In genomic region chr2:126875516-126875835, GRCm38 (mm10) we compare ENCODE assay signal across 8 mouse cellular contexts. TPM values are rescaled to one million over a fixed set of nuclear protein-coding genes. Genes with fewer than 3 reads are reported as not detected.
DNase-seq lines count a peak whose midpoint lies in the region; ATAC-seq and TF ChIP-seq lines count a peak whose summit lies in the region.

No protein-coding gene starts in this region.

- peak overlapping the region; percentile 97 for H3K27ac ChIP-seq in cortical plate, adult 2 months (ENCODE audit: insufficient read depth, low read length)
- H3K27ac ChIP-seq in heart, embryonic 11.5 days (ENCODE audit: low read depth, low read length) = peak overlapping the region; percentile 98
- H3K27ac ChIP-seq in lung, embryonic 15.5 days = peak overlapping the region; percentile 99

- no peak for TF ChIP-seq POLR2A in cortical plate, adult 2 months (IDR thresholded peaks at IDR 0.05; ENCODE audit: extremely low read depth, insufficient read depth, low read length)

- peak; percentile 27 for DNase-seq in gastrocnemius, postnatal 14 days
- DNase-seq in gastrocnemius, postnatal 10 days = no peak
- DNase-seq in MN1 (ENCODE audit: low spot score) = peak; percentile 46
- peak; percentile 45 for DNase-seq in kidney, postnatal 14 days
- DNase-seq in ovary, postnatal 14 days (ENCODE audit: low spot score) = peak; percentile 29

- H3K9ac ChIP-seq in heart, embryonic 11.5 days (ENCODE audit: low read depth, low read length) = peak overlapping the region; percentile 86
- peak overlapping the region; percentile 80 for H3K9ac ChIP-seq in lung, embryonic 15.5 days

- peak overlapping the region; percentile 63 for H3K4me3 ChIP-seq in cortical plate, adult 2 months (ENCODE audit: insufficient read depth, low read length)
- peak overlapping the region; percentile 73 for H3K4me3 ChIP-seq in heart, embryonic 11.5 days (ENCODE audit: low read depth, low read length)
- peak overlapping the region; percentile 67 for H3K4me3 ChIP-seq in lung, embryonic 15.5 days

- H3K36me3 ChIP-seq in heart, embryonic 11.5 days (ENCODE audit: control insufficient read depth, insufficient read depth, low read length) = no peaks in the 10 kb centered on the region
- no peaks in the 10 kb centered on the region for H3K36me3 ChIP-seq in lung, embryonic 15.5 days

- no peak for TF ChIP-seq CTCF in cortical plate, adult 2 months (IDR thresholded peaks at IDR 0.05; ENCODE audit: extremely low read depth, insufficient read depth, low read length)

- peak overlapping the region; percentile 70 for H3K4me2 ChIP-seq in heart, embryonic 11.5 days
- H3K4me2 ChIP-seq in lung, embryonic 15.5 days = peak overlapping the region; percentile 62

- peaks cover 4% of the 10 kb centered on the region; the same call in 1 of the 2 replicates for H3K4me1 ChIP-seq in cortical plate, adult 2 months (ENCODE audit: control insufficient read depth, insufficient read depth, low read length)
- H3K4me1 ChIP-seq in heart, embryonic 11.5 days (ENCODE audit: control insufficient read depth, insufficient read depth, low read length) = peaks cover 6% of the 10 kb centered on the region; the same call in 1 of the 2 replicates
- peaks cover 9% of the 10 kb centered on the region for H3K4me1 ChIP-seq in lung, embryonic 15.5 days

- 0% methylated on average over 18 of the region's 18 CpGs for WGBS in heart, embryonic 11.5 days (ENCODE audit: insufficient replicate concordance)
- WGBS in lung, embryonic 15.5 days = under 1% methylated on average over 18 of the region's 18 CpGs

- H3K27me3 ChIP-seq in heart, embryonic 11.5 days (ENCODE audit: control insufficient read depth, insufficient read depth, low read length) = no peaks in the 10 kb centered on the region
- no peaks in the 10 kb centered on the region for H3K27me3 ChIP-seq in lung, embryonic 15.5 days

- intact Hi-C loops in gastrocnemius, postnatal 14 days (cut with DNase I; ENCODE audit: low total_unique reads) = no loop called here

- no peaks in the 10 kb centered on the region for H3K9me3 ChIP-seq in heart, embryonic 11.5 days (replicated peaks; ENCODE audit: control insufficient read depth, low read length)
- H3K9me3 ChIP-seq in lung, embryonic 15.5 days = no peaks in the 10 kb centered on the region

- ATAC-seq in heart, embryonic 11.5 days (replicated peaks; ENCODE audit: insufficient number of reproducible peaks, low FRiP score, low TSS enrichment) = peak; percentile 52; the same call in 1 of the 2 replicates
- ATAC-seq in lung, embryonic 15.5 days (ENCODE audit: borderline replicate concordance, extremely low read depth, low FRiP score, low TSS enrichment) = peak; percentile 62

RNA-seq across cellular contexts. Expression of gene Trpm7, which starts 0.6 kb away (rescaled TPM):
- total RNA-seq in gastrocnemius, postnatal 14 days (2021) = 10 to 100 TPM; 22.1 to 24.2 TPM
- 10 to 100 TPM; 27.2 to 37.3 TPM for total RNA-seq in gastrocnemius, postnatal 10 days (2021)
- 27.9 and 30.7 TPM in 2 replicates for polyA plus RNA-seq in cortical plate, adult 2 months (2012; rRNA removed)
- polyA plus RNA-seq in heart, embryonic 11.5 days (2014; fragmentation: Nextera tagmentation; extraction: Ambion mirVana) = 39.4 and 49.9 TPM in 2 replicates
- 40.8 and 45.1 TPM in 2 replicates for polyA plus RNA-seq in lung, embryonic 15.5 days (2015; fragmentation: Nextera tagmentation; extraction: Ambion mirVana)

RNA-seq across cellular contexts. Expression of gene Sppl2a, which starts 57.6 kb away (rescaled TPM):
- total RNA-seq in gastrocnemius, postnatal 14 days (2021) = 10 to 100 TPM; 45.9 to 49.0 TPM
- total RNA-seq in gastrocnemius, postnatal 10 days (2021) = 10 to 100 TPM; 52.7 to 55.7 TPM
- polyA plus RNA-seq in cortical plate, adult 2 months (2012; rRNA removed) = 22.3 and 22.8 TPM in 2 replicates
- polyA plus RNA-seq in heart, embryonic 11.5 days (2014; fragmentation: Nextera tagmentation; extraction: Ambion mirVana) = 32.1 and 36.4 TPM in 2 replicates
- polyA plus RNA-seq in lung, embryonic 15.5 days (2015; fragmentation: Nextera tagmentation; extraction: Ambion mirVana) = 40.7 and 42.1 TPM in 2 replicates
